Mouse (Mus musculus) lung, embryonic 16.5 days (tissue): ENCODE data around the gene Cdk15. TPM values are rescaled to one million over a fixed set of nuclear protein-coding genes. Genes with fewer than 3 reads are reported as not detected.
A peak's percentile ranks its signal among the peaks of the same experiment; 100 is the strongest.

Experiments
- ATAC-seq: fragments of 200-750 bp; cut with Nextera tagmentation; 2 replicates; pipeline ENCODE4 v1.8.0; 2017; ENCODE audit warnings: low read depth, mild to moderate bottlenecking, moderate library complexity
- H3K27ac ChIP-seq: fragments of 300-500 bp; sonication (generic); 2 replicates; pipeline ENCODE4 v1.5.1; 2014; ENCODE audit warnings: mild to moderate bottlenecking, control low read depth, low read length
- H3K27me3 ChIP-seq: fragments of 300-500 bp; sonication (generic); 2 replicates; pipeline ENCODE4 v1.6.1; 2014; ENCODE audit warnings: low read depth, low read length, mixed read lengths; ENCODE audit not compliant: control insufficient read depth, insufficient read depth
- H3K36me3 ChIP-seq: fragments of 300-500 bp; sonication (generic); 2 replicates; pipeline ENCODE4 v1.6.1; 2014; ENCODE audit warnings: low read length; ENCODE audit not compliant: control insufficient read depth, insufficient read depth
- H3K4me1 ChIP-seq: fragments of 300-500 bp; sonication (generic); replicated peaks from 2 replicates; pipeline ENCODE4 v1.6.1; 2014; ENCODE audit warnings: low read length, mixed read lengths; ENCODE audit not compliant: control insufficient read depth, insufficient read depth
- H3K4me2 ChIP-seq: fragments of 300-500 bp; sonication (generic); 2 replicates; pipeline ENCODE4 v1.6.1; 2014; ENCODE audit warnings: low read depth, low read length, control low read depth
- H3K4me3 ChIP-seq: fragments of 300-500 bp; sonication (generic); 2 replicates; pipeline ENCODE4 v1.5.1; 2014; ENCODE audit warnings: mild to moderate bottlenecking, low read length, control low read depth
- H3K9ac ChIP-seq: fragments of 300-500 bp; sonication (generic); 2 replicates; pipeline ENCODE4 v1.6.1; 2014; ENCODE audit warnings: low read length, control low read depth
- H3K9me3 ChIP-seq: fragments of 300-500 bp; sonication (generic); 2 replicates; pipeline ENCODE4 v1.6.1; 2016; ENCODE audit warnings: low read length; ENCODE audit not compliant: control insufficient read depth
- WGBS: fragments of 180-500 bp; shearing (Covaris S2); extraction: QIAGEN DNeasy Blood & Tissue Kit; methylation state at CpG from one replicate; pipeline ENCODE4 v1.1.7; 2014; 5-methylcytosine and 5-hydroxymethylcytosine counted together
- polyA plus RNA-seq: library from polyadenylated mRNA; unstranded; fragments of >200 nt; fragmentation: Nextera tagmentation; extraction: Ambion mirVana; gene quantifications from 2 replicates; pipeline ENCODE4 v1.2.1, GENCODE M21; 2015

Gene Cdk15
- polyA plus RNA-seq, 1 experiment from 2014 or later = not detected

DNA sequence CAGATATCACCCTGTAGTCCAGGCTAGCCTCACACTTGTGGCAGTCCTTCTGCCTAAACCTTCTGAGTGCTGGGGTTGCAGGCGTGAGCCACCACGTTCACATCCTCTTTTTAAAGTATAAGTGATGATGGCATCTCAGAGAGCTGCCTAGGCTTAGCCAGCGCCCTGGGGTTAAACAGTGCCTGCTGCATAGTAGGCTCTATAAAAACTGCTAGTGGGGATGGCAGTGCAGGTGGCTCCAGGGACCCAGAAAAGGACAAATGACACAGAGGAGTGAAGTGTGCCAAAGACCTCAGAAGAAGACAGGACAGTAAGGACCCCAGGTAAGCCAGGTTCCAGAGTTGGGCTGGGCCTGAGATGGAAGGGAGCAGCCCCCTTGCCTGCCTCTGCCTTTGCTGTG is 104.1 kb downstream of the Cdk15 start:
- WGBS = 72% methylated on average over 3 of the region's 3 CpGs
- no peak overlapping the region for H3K27ac ChIP-seq
- no peak overlapping the region for H3K4me2 ChIP-seq
- no peaks in the 10 kb centered on the region for H3K36me3 ChIP-seq
- no peak for ATAC-seq
- no peaks in the 10 kb centered on the region for H3K9me3 ChIP-seq
- peaks cover 8% of the 10 kb centered on the region; the same call in 1 of the 2 replicates for H3K4me1 ChIP-seq
- no peak overlapping the region for H3K4me3 ChIP-seq
- H3K27me3 ChIP-seq = no peaks in the 10 kb centered on the region
- H3K9ac ChIP-seq = no peak overlapping the region

DNA sequence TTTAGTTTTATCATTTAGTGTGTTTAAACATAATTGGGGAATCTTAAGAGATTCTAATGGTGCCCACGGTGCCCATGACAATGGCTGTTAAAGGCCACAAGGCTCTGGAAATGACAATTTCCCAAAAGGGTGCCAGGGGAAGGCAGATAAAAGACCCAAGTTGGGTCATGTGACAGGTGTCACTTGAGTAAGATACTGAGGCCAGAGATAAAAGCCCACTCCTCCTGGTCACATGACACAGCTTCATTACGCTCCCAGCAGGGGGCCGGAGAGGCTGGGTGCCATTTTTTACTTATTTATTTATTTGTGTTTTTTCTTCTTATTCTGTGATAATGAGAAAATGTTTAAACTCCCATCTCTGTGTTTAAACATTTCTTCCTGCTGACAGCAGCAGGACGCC is 104.8 kb downstream of the Cdk15 start:
- H3K27ac ChIP-seq = no peak overlapping the region
- H3K9ac ChIP-seq = no peak overlapping the region
- H3K9me3 ChIP-seq = no peaks in the 10 kb centered on the region
- WGBS = 33% methylated on average over 4 of the region's 4 CpGs
- H3K4me1 ChIP-seq = peaks cover 8% of the 10 kb centered on the region; the same call in 1 of the 2 replicates
- no peak overlapping the region for H3K4me3 ChIP-seq
- no peaks in the 10 kb centered on the region for H3K27me3 ChIP-seq
- no peak overlapping the region for H3K4me2 ChIP-seq
- no peaks in the 10 kb centered on the region for H3K36me3 ChIP-seq
- 0 out of 2 replicates have a peak, but pooled peaks have one; percentile 34 for ATAC-seq

DNA sequence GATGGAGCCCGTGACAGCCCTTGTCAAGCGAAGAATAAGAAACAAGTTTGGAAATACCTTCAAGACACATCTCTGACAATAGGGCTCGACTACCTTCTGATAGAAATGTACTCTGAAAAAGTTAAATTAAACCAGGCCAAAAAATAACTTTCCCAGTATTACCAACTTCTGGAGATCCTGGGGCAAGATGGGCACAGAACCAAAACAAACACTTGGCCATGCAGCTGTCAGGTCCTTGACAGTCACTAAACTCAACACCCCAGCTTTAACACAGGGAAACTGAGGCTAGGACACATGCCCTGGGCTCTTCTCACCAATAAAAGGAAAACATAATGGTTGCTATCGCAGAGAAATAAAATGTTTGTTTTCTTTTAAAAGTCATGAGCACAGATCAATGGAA is 105.3 kb downstream of the Cdk15 start:
- Histone ChIP-seq H3K27ac (no peak overlapping the region), H3K36me3 (no peaks in the 10 kb centered on the region), H3K4me1 (peaks cover 8% of the 10 kb centered on the region; the same call in 1 of the 2 replicates), H3K4me3 (no peak overlapping the region), H3K4me2 (no peak overlapping the region), H3K27me3 (no peaks in the 10 kb centered on the region), H3K9ac (no peak overlapping the region), H3K9me3 (no peaks in the 10 kb centered on the region)
- no peak for ATAC-seq
- WGBS = 38% methylated on average over 4 of the region's 4 CpGs

DNA sequence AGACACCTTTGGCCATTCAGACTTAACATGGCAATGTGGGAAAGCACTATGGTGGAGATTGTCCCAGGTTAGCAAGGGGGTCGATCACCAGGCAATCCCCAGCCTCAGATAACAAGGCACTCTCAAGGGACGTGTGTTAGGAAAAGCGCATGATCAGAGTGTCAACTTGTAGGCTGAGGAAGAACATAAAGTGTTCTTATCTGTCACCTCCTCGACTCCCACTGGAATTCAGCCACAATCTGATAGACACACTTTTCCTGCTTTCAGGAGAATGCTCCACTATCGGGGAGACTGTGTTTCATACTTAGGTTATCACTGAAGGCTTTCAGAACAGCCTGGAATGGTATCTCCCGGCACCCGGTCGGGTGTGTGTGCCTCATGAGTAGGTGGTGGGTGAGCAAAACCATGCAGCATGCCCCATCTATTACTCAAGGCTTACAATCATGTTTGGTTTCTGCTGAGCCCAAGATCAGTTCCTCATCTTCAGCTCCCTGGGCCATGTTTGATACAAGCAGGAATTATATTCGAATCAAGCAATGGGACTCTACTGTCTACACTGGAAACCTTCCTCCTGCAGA is 107.8 kb downstream of the Cdk15 start:
- Histone ChIP-seq H3K4me1 (peaks cover 21% of the 10 kb centered on the region), H3K9me3 (no peaks in the 10 kb centered on the region), H3K27ac (no peak overlapping the region), H3K4me3 (no peak overlapping the region), H3K27me3 (no peaks in the 10 kb centered on the region), H3K4me2 (no peak overlapping the region), H3K36me3 (no peaks in the 10 kb centered on the region), H3K9ac (no peak overlapping the region)
- 18% methylated on average over 9 of the region's 9 CpGs for WGBS
- ATAC-seq = no peak

DNA sequence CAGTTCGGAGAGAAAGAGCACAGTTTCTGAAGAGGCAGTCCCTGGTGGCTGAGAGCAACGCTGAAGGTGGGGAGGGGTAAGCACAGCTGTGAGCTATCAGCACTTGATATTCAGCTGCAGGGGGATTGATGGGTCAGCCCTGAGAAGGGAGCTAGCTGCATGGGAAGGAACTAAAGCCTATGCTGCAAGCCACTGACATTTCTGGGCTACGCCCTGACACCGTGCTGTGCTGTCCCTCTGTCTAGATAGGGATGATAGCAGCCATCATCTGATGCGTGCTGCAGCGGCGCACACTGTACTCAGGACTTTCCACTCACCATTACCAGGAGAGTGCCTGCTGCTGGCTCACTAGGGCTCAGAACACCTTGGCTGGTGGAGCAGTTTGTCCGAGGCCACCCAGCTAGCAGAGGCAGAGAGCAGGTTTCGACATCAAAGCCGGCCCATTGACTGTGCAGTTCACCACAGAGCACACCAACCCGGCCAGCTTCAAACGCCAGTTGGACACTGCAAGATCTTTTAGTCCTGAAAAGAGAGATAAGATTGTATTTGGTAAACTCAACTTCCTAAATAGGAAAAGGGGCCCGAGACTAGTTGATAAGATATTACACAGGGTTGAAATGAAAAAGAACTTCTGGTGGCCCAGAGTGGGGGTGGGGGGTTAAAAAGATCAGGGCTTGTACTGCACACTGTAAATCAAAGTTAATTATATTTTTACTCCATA is 111.4 kb downstream of the Cdk15 start:
- Histone ChIP-seq H3K27ac (no peak overlapping the region; the same call in 1 of the 2 replicates), H3K27me3 (no peaks in the 10 kb centered on the region), H3K9ac (no peak overlapping the region), H3K4me1 (peaks cover 14% of the 10 kb centered on the region), H3K9me3 (no peaks in the 10 kb centered on the region), H3K36me3 (no peaks in the 10 kb centered on the region), H3K4me3 (no peak overlapping the region), H3K4me2 (peak overlapping the region; percentile 37; the same call in 1 of the 2 replicates)
- peak; percentile 63 for ATAC-seq
- 5% methylated on average over 13 of the region's 13 CpGs for WGBS

DNA sequence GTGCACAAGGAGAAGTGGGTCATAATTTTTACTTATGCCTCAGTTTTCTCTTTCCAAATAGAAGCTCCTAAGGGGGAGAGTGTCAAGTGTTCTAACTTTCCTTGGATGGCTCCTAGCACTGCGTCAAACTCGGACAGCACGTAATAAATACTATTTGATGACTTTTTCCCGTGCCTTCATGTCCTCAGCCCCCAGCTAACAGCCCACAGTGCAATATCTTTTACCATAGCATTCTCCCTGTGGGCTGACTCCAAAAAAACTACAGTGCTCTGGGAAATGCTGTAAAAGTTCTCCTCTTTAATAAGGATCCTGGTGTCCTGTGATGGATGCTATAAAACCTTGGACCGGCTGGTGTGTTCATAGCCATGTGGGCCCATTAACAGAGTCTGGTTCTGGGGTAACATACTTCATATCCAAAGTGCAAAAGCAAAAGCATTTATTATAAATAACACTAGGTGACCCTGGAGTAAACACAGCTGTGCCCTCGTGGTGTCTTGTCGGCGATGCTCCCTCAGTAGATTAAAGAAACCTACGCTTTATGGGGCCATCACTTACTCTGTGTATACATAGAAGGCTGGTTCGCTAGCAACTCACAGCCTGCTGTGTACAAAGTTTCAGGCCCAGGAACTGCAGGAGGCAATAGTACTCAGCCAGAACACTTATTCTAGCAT is 112.1 kb downstream of the Cdk15 start:
- H3K9ac ChIP-seq = no peak overlapping the region
- no peak overlapping the region for H3K4me3 ChIP-seq
- H3K4me1 ChIP-seq = peaks cover 14% of the 10 kb centered on the region
- no peaks in the 10 kb centered on the region for H3K27me3 ChIP-seq
- WGBS = 19% methylated on average over 10 of the region's 10 CpGs
- H3K9me3 ChIP-seq = no peaks in the 10 kb centered on the region
- H3K36me3 ChIP-seq = no peaks in the 10 kb centered on the region
- no peak overlapping the region for H3K27ac ChIP-seq
- ATAC-seq = peak; percentile 83
- no peak overlapping the region for H3K4me2 ChIP-seq

DNA sequence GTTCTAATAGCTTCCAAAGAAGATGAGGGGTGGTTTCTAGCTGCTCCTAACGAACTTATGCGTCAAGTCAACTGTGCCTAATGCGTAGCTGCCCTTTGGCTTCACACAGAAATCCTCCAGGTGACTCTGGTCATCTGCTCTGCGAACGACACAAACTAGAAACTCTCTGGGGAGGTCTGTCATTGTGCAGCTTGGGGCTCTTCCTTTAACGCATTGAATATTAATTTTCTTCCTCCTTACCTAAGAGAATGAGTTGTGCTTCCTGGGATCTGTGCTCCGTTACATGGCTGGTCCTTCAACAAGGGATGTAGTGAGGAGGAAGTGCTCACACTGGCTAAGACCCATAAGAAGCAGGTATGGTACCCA is 112.6 kb downstream of the Cdk15 start:
- Histone ChIP-seq H3K36me3 (no peaks in the 10 kb centered on the region), H3K27ac (no peak overlapping the region), H3K4me3 (no peak overlapping the region), H3K9me3 (no peaks in the 10 kb centered on the region), H3K27me3 (no peaks in the 10 kb centered on the region), H3K4me2 (no peak overlapping the region), H3K4me1 (peaks cover 14% of the 10 kb centered on the region), H3K9ac (no peak overlapping the region)
- ATAC-seq = no peak
- WGBS = 46% methylated on average over 7 of the region's 7 CpGs

DNA sequence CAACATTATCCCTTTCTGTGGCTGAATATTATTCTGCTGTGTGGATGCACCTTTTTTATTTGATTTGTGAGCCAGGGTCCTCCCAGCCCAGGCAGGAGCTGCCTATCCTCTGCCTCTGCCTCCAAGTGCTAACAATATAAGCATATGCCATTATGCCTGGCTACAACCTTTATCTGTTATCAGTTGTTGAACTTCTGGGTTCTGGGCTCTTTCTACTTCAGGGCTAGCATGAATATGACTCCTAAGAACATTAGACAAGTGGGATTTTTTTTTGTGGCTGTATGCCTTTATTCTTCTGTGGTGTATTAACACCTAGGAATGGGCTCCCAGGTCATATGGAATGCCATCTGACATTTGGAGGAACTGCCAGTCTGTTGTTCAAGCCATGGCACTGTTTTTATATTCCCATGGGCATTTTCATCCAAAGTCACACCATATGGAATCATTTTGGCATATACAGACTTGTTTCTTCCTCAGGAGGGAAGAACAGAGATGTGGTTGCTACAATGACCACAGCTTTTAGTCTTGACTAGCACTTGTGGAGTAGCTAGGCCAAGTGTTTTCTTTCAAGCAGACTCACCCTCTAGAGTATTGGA is 113.7 kb downstream of the Cdk15 start:
- H3K27me3 ChIP-seq = no peaks in the 10 kb centered on the region
- H3K9ac ChIP-seq = no peak overlapping the region

DNA sequence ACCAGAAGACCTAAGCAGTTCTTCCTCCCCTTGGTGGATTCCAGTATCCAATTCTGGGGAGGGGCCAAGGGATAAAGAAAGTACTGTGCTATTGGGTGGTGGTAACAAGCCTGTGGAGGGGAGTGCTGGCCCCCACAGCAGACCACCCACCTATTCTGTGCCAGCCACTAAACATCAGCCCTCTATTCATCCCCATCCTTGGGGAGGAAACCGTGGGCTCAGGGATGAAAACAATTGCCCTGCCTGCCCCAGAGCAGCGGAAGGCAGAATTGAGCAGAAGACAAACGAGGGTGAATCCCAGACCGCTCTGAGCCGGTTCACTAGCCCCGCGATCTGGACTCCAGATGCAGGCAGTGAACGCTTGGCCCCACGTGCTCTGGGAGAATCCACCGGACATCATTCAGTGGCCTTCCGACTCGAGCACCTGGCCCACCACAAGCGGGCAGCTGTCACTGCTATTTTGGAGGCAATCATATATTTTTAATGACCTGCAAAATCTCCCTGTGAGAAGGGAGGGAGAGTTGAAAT is 119.4 kb downstream of the Cdk15 start:
- Histone ChIP-seq H3K27me3 (no peaks in the 10 kb centered on the region), H3K9me3 (no peaks in the 10 kb centered on the region), H3K4me1 (no peaks in the 10 kb centered on the region), H3K36me3 (no peaks in the 10 kb centered on the region), H3K27ac (no peak overlapping the region), H3K4me3 (no peak overlapping the region), H3K4me2 (no peak overlapping the region), H3K9ac (no peak overlapping the region)
- WGBS = 31% methylated on average over 13 of the region's 13 CpGs
- ATAC-seq = no peak

More for the DNA sequence above, 113.7 kb downstream of the Cdk15 start:
- Histone ChIP-seq H3K36me3 (no peaks in the 10 kb centered on the region), H3K9me3 (no peaks in the 10 kb centered on the region), H3K4me3 (no peak overlapping the region), H3K27ac (no peak overlapping the region), H3K4me2 (no peak overlapping the region), H3K4me1 (peaks cover 14% of the 10 kb centered on the region)
- no peak for ATAC-seq
